14 mouse cellular contexts compared by ENCODE assay signal in the genomic region with DNA sequence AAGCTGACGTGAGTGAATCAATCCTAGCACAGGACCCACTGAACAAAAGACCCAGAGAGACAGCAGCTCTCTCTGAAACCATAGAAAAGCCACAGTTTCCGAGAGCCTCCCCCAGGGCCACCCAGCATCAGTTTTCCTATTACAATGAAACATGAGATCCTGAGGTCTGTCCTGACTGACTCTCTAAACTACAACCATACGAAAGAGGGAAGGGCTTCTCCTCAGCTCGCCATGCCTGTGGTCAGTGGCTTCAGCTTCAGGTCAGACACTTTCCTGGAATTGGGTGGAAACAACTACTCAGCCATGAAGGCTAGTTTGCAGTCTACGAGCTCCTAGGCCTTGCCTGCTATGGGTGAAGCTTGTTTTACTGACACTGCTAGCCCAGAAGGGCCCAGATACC.
DNase-seq lines count a peak whose midpoint lies in the region; ATAC-seq and TF ChIP-seq lines count a peak whose summit lies in the region.
"Had no signal": no experiment of that assay in that cellular context is flagged by ENCODE, and none has a peak within 500 bp of the region (broad histone marks: within the 10 kb centered on the region; RNA-seq: fewer than 3 reads in every experiment).

No protein-coding gene starts in this region.

- H3K27ac ChIP-seq in kidney, embryonic 14.5 days (ENCODE audit: low read depth, low read length), result no peak overlapping the region
- H3K27ac ChIP-seq in embryonic facial prominence, embryonic 11.5 days (replicated peaks; ENCODE audit: low read depth, low read length), result no peak overlapping the region; the same call in 1 of the 2 replicates
- H3K27ac ChIP-seq in limb, embryonic 12.5 days, result peak overlapping the region; percentile 57
- no peak overlapping the region for H3K27ac ChIP-seq in left cerebral cortex, adult 2 months
- H3K27ac ChIP-seq: stomach, embryonic 15.5 days had no signal

- H3K4me3 ChIP-seq in kidney, embryonic 14.5 days (ENCODE audit: low read length), result no peak overlapping the region
- H3K4me3 ChIP-seq in embryonic facial prominence, embryonic 11.5 days (ENCODE audit: low read depth, low read length), result no peak overlapping the region
- H3K4me3 ChIP-seq in limb, embryonic 12.5 days (replicated peaks), result no peak overlapping the region
- no peak overlapping the region for H3K4me3 ChIP-seq in left cerebral cortex, adult 2 months
- H3K4me3 ChIP-seq: neural tube, embryonic 15.5 days; stomach, embryonic 15.5 days had no signal

- no peak for DNase-seq in kidney, postnatal 4 days
- DNase-seq in NIH3T3 (ENCODE audit: low read depth), result peak; percentile 37
- peak; percentile 45 for DNase-seq in embryonic facial prominence, embryonic 11.5 days (ENCODE audit: low spot score)
- no peak for DNase-seq in neural tube, embryonic 10.5 days (ENCODE audit: extremely low spot score, low spot score)
- no peak for DNase-seq in left cerebral cortex, adult 2 months (ENCODE audit: extremely low spot score in 1 of 2, low spot score in 2 of 2)
- DNase-seq in left cerebral cortex, postnatal 36 days (ENCODE audit: low spot score in 2 of 2), result no peak
- DNase-seq: cerebellum, postnatal 14 days; gastrocnemius, postnatal 14 days; heart, postnatal 10 days had no signal

- no peaks in the 10 kb centered on the region for H3K9me3 ChIP-seq in kidney, embryonic 14.5 days (ENCODE audit: control insufficient read depth, low read length)
- no peaks in the 10 kb centered on the region for H3K9me3 ChIP-seq in embryonic facial prominence, embryonic 11.5 days (replicated peaks; ENCODE audit: control insufficient read depth, low read length)
- H3K9me3 ChIP-seq in limb, embryonic 12.5 days, result no peaks in the 10 kb centered on the region
- H3K9me3 ChIP-seq: neural tube, embryonic 15.5 days; stomach, embryonic 15.5 days had no signal

- no peaks in the 10 kb centered on the region for H3K27me3 ChIP-seq in kidney, embryonic 14.5 days (ENCODE audit: control insufficient read depth, insufficient read depth, low read length)
- H3K27me3 ChIP-seq in embryonic facial prominence, embryonic 11.5 days (ENCODE audit: control insufficient read depth, insufficient read depth, low read length), result no peaks in the 10 kb centered on the region
- no peaks in the 10 kb centered on the region for H3K27me3 ChIP-seq in limb, embryonic 12.5 days
- H3K27me3 ChIP-seq: neural tube, embryonic 15.5 days; stomach, embryonic 15.5 days had no signal

- no peak overlapping the region for H3K9ac ChIP-seq in kidney, embryonic 14.5 days (ENCODE audit: low read depth, low read length)
- H3K9ac ChIP-seq in embryonic facial prominence, embryonic 11.5 days (replicated peaks; ENCODE audit: low read length), result no peak overlapping the region
- no peak overlapping the region for H3K9ac ChIP-seq in limb, embryonic 12.5 days (replicated peaks)
- H3K9ac ChIP-seq: neural tube, embryonic 15.5 days; stomach, embryonic 15.5 days had no signal

- ATAC-seq in kidney, embryonic 14.5 days (ENCODE audit: low FRiP score, low TSS enrichment), result peak; percentile 81
- ATAC-seq in embryonic facial prominence, embryonic 11.5 days (replicated peaks; ENCODE audit: insufficient number of reproducible peaks, low FRiP score, low TSS enrichment, low read depth), result no peak; the same call in 1 of the 2 replicates
- no peak for ATAC-seq in limb, embryonic 12.5 days (ENCODE audit: insufficient number of reproducible peaks, insufficient read depth, low FRiP score, low TSS enrichment, low read depth)

- TF ChIP-seq CTCF in left cerebral cortex, adult 2 months (IDR thresholded peaks at IDR 0.05), result no peak

- 22% methylated on average over 5 of the region's 5 CpGs for WGBS in kidney, embryonic 14.5 days
- 26% methylated on average over 5 of the region's 5 CpGs for WGBS in embryonic facial prominence, embryonic 11.5 days
- WGBS in limb, embryonic 12.5 days, result 18% methylated on average over 5 of the region's 5 CpGs

- peaks cover 15% of the 10 kb centered on the region; the same call in 1 of the 2 replicates for H3K4me1 ChIP-seq in kidney, embryonic 14.5 days (ENCODE audit: control insufficient read depth, insufficient read depth, low read length)
- H3K4me1 ChIP-seq in embryonic facial prominence, embryonic 11.5 days (ENCODE audit: control insufficient read depth, insufficient read depth, low read length), result no peaks in the 10 kb centered on the region
- H3K4me1 ChIP-seq in limb, embryonic 12.5 days (replicated peaks), result peaks cover 43% of the 10 kb centered on the region
- H3K4me1 ChIP-seq: stomach, embryonic 15.5 days had no signal

- intact Hi-C loops in left cerebral cortex, adult 2 months (cut with DNase I), result no loop called here
- intact Hi-C loops in left cerebral cortex, postnatal 36 days (cut with DNase I), result no loop called here

- no peak overlapping the region for H3K4me2 ChIP-seq in kidney, embryonic 14.5 days (replicated peaks; ENCODE audit: low read depth, low read length)
- no peak overlapping the region for H3K4me2 ChIP-seq in embryonic facial prominence, embryonic 11.5 days (ENCODE audit: low read depth, low read length)
- 0 out of 2 replicates have a peak overlapping the region, but pooled peaks have one; percentile 2 for H3K4me2 ChIP-seq in limb, embryonic 12.5 days
- H3K4me2 ChIP-seq: liver, embryonic 11.5 days; neural tube, embryonic 15.5 days; stomach, embryonic 15.5 days had no signal

- H3K36me3 ChIP-seq in kidney, embryonic 14.5 days (ENCODE audit: control insufficient read depth, insufficient read depth, low read length), result no peaks in the 10 kb centered on the region
- no peaks in the 10 kb centered on the region for H3K36me3 ChIP-seq in embryonic facial prominence, embryonic 11.5 days (replicated peaks; ENCODE audit: control insufficient read depth, insufficient read depth, low read depth, low read length)
- H3K36me3 ChIP-seq in limb, embryonic 12.5 days, result no peaks in the 10 kb centered on the region
- H3K36me3 ChIP-seq: neural tube, embryonic 15.5 days; stomach, embryonic 15.5 days had no signal

Comparison
In these comparisons a context has a peak if more than half of its experiments do, and no peak if none do; other contexts are left out.
1. DNase-seq: peak in NIH3T3 (single experiment) and embryonic facial prominence, embryonic 11.5 days (single experiment); none in kidney, postnatal 4 days (0 of 2), neural tube, embryonic 10.5 days (single experiment), left cerebral cortex, adult 2 months (0 of 2) and left cerebral cortex, postnatal 36 days (0 of 2).